Mouse (Mus musculus) embryonic facial prominence, embryonic 11.5 days (tissue): ENCODE measurements at regions not wholly inside any gene's neighbourhood (a gene's known extent, or its start where the extent isn't known, plus 50 kb on each side); places are given as distances from the start of the nearest gene placed in this dataset.

ENCODE experiments used
- ATAC-seq: fragments of 200-750 bp; cut with Nextera tagmentation; replicated peaks from 2 replicates; pipeline ENCODE4 v1.8.0; 2017; ENCODE audit warnings: low read depth; ENCODE audit not compliant: insufficient number of reproducible peaks, low FRiP score, low TSS enrichment
- DNase-seq: peaks from one replicate; pipeline ENCODE4 v3.0.0-alpha.2; 2015; ENCODE audit warnings: low spot score
- H3K27ac ChIP-seq: fragments of 300-500 bp; sonication (generic); replicated peaks from 2 replicates; pipeline ENCODE4 v1.5.1; 2014; ENCODE audit warnings: mild to moderate bottlenecking, low read depth, low read length, control low read depth
- H3K27me3 ChIP-seq: fragments of 300-500 bp; sonication (generic); 2 replicates; pipeline ENCODE4 v1.6.1; 2014; ENCODE audit warnings: mild to moderate bottlenecking, low read length, moderate library complexity, mixed read lengths; ENCODE audit not compliant: control insufficient read depth, insufficient read depth
- H3K36me3 ChIP-seq: fragments of 300-500 bp; sonication (generic); replicated peaks from 2 replicates; pipeline ENCODE4 v1.6.1; 2014; ENCODE audit warnings: low read depth, mild to moderate bottlenecking, low read length, moderate library complexity, mixed read lengths; ENCODE audit not compliant: control insufficient read depth, insufficient read depth
- H3K4me1 ChIP-seq: fragments of 300-500 bp; sonication (generic); 2 replicates; pipeline ENCODE4 v1.6.1; 2014; ENCODE audit warnings: low read length, mixed read lengths; ENCODE audit not compliant: control insufficient read depth, insufficient read depth
- H3K4me2 ChIP-seq: fragments of 300-500 bp; sonication (generic); 2 replicates; pipeline ENCODE4 v1.6.1; 2014; ENCODE audit warnings: low read depth, mild to moderate bottlenecking, control low read depth, low read length, moderate library complexity
- H3K4me3 ChIP-seq: fragments of 300-500 bp; sonication (generic); 2 replicates; pipeline ENCODE4 v1.5.1; 2014; ENCODE audit warnings: low read depth, low read length, control low read depth
- H3K9ac ChIP-seq: fragments of 300-500 bp; sonication (generic); replicated peaks from 2 replicates; pipeline ENCODE4 v1.6.1; 2014; ENCODE audit warnings: mild to moderate bottlenecking, control low read depth, low read length
- H3K9me3 ChIP-seq: fragments of 300-500 bp; sonication (generic); replicated peaks from 2 replicates; pipeline ENCODE4 v1.6.1; 2016; ENCODE audit warnings: mild to moderate bottlenecking, low read length, inconsistent platforms, mixed read lengths; ENCODE audit not compliant: control insufficient read depth
- WGBS: fragments of 180-500 bp; shearing (Covaris S2); extraction: QIAGEN DNeasy Blood & Tissue Kit; methylation state at CpG from one replicate; pipeline ENCODE4 v1.1.7; 2014; 5-methylcytosine and 5-hydroxymethylcytosine counted together

DNA sequence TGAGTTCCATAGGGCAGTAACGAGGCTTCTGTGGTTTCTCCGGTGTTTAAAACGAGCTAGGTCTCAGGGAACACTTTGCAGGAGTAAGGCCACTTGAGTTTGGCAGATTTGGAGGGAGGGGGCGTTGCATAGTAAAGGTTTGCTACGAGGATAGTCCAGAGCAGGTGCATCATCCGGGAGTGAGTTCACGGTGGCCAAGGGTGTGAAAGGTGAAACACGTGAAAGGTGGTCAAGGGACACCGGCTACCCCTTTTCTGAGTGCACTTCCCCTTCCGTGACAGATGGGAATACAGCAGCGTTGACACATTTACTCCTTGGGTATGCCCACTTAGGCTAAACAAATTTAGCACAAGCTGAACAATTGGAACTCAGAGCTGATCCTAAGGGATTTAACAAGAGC lies 121.6 kb downstream of the Slc38a6 start:
- 82% methylated on average over 11 of the region's 11 CpGs for WGBS
- ATAC-seq: no peak

DNA sequence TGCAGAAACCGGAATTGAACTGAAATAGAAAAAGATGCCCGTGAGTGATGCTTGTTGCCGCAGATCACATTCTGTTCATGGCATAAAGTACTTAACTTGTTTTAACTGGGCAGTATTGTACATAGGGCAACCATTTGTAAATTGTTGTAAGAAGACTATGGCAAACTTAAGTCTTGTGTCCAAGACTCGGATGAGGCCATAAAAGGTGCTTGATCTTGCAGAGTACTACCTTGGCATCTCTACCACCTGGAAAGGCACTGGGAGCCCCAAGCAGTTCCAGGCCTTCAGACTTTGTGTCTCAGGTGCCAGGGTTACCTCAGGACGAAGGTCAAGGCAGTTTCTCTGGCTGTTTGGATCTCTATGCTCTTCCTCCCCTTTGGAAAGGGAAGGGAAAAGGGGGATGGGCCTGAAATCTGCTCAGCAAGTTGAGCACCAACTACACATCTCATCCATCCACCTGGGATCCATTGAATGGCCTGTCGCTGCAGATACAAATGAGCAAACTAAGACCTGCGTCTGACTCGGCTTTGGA lies 120.0 kb downstream of the Slc38a6 start:
- no peak overlapping the region for H3K9ac ChIP-seq
- no peak overlapping the region for H3K4me2 ChIP-seq
- no peaks in the 10 kb centered on the region for H3K36me3 ChIP-seq
- WGBS: 84% methylated on average over 8 of the region's 8 CpGs
- ATAC-seq (no peak), DNase-seq (no peak)
- H3K9me3 ChIP-seq: no peaks in the 10 kb centered on the region
- no peaks in the 10 kb centered on the region for H3K4me1 ChIP-seq
- no peaks in the 10 kb centered on the region for H3K27me3 ChIP-seq
- no peak overlapping the region for H3K27ac ChIP-seq
- H3K4me3 ChIP-seq: no peak overlapping the region

More for the DNA sequence above, 121.6 kb downstream of the Slc38a6 start:
- Histone ChIP-seq H3K4me2 (no peak overlapping the region), H3K4me3 (no peak overlapping the region), H3K4me1 (peaks cover 5% of the 10 kb centered on the region), H3K9me3 (no peaks in the 10 kb centered on the region), H3K27me3 (no peaks in the 10 kb centered on the region), H3K36me3 (no peaks in the 10 kb centered on the region), H3K9ac (no peak overlapping the region), H3K27ac (no peak overlapping the region)
- no peak for DNase-seq

DNA sequence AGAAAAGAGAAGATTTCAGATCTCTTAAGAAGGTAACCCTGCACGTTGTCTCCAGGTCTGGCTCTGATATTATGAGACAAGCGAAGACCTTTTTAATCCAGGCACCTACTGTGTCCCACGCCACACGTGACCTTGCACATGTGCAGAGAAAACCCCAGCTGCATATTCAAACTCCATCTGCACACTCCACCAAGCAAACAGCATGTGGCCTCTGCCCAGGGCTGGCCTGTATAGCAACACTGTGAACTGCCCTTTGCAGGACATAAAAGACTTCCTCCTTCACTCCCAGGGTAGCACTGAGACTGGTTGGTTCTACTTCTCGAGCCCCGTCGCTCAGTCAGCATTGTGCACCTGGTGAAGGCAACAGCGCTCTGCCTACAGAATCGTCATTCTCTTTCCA lies 119.0 kb downstream of the Slc38a6 start:
- WGBS: 72% methylated on average over 9 of the region's 9 CpGs

DNA sequence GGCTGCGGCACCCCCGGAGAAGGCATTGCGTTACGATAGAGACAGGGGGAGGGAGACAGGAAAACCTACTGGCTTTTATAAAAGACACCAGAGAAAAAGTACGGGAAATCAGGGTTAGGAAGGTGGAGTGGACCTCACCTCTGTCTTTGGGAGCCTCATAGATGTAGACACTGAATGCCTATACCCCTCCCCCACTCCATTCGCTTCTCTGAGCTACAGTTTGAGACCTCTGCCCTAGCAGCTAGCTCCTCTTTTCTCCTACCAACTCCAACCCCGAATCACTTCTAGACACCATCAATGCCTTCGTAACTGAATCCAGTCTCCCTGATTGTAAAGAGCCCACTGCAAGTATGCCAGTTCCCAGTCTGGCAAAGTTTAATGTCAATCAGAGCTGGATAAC lies 118.5 kb downstream of the Slc38a6 start:
- H3K4me3 ChIP-seq: no peak overlapping the region
- no peak overlapping the region for H3K4me2 ChIP-seq
- WGBS: 66% methylated on average over 8 of the region's 8 CpGs
- H3K36me3 ChIP-seq: no peaks in the 10 kb centered on the region
- ATAC-seq (no peak), DNase-seq (no peak)
- no peaks in the 10 kb centered on the region for H3K4me1 ChIP-seq
- no peak overlapping the region for H3K9ac ChIP-seq
- H3K27ac ChIP-seq: no peak overlapping the region
- no peaks in the 10 kb centered on the region for H3K27me3 ChIP-seq
- H3K9me3 ChIP-seq: no peaks in the 10 kb centered on the region

More for the DNA sequence above, 119.0 kb downstream of the Slc38a6 start:
- H3K9ac ChIP-seq: no peak overlapping the region
- no peak overlapping the region for H3K4me2 ChIP-seq
- DNase-seq: no peak
- H3K27me3 ChIP-seq: no peaks in the 10 kb centered on the region
- H3K36me3 ChIP-seq: no peaks in the 10 kb centered on the region
- H3K27ac ChIP-seq: no peak overlapping the region
- no peaks in the 10 kb centered on the region for H3K4me1 ChIP-seq
- H3K9me3 ChIP-seq: no peaks in the 10 kb centered on the region
- no peak overlapping the region for H3K4me3 ChIP-seq
- no peak for ATAC-seq

DNA sequence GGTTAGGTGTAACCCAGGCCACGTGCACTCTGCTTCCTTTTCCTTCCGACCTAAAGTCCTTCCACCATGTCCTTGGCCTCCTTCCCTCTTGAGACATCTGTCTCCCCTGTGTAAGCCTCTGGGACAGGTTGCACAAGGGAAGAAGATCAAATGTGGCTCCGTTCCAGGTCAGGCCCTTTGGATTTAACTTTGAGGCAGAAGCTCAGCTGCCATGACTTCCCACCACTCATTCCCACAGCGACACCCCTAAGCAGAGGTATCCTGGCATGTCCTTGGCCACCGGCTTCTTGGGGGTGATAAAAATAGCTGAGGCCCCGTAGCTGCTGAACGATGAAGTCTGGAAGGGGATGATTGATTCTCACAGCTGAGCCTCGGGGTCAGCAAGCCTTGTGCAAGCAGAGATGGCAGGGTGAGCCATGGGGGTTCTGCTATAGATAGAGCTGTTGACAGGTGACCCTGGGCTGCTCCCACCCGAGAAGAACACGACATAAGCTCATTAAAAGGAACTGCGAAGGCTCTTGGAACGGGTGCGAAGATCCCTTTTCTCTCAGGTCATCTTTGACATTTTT lies 117.4 kb downstream of the Slc38a6 start:
- no peak overlapping the region for H3K9ac ChIP-seq
- H3K4me3 ChIP-seq: no peak overlapping the region
- H3K27ac ChIP-seq: no peak overlapping the region
- no peaks in the 10 kb centered on the region for H3K9me3 ChIP-seq
- no peaks in the 10 kb centered on the region for H3K36me3 ChIP-seq
- H3K4me2 ChIP-seq: no peak overlapping the region
- 79% methylated on average over 13 of the region's 13 CpGs for WGBS
- no peaks in the 10 kb centered on the region for H3K27me3 ChIP-seq
- ATAC-seq (no peak), DNase-seq (no peak)
- no peaks in the 10 kb centered on the region for H3K4me1 ChIP-seq
